Mouse (Mus musculus): ENCODE measurements around the gene Slc20a1. TPM values are rescaled to one million over a fixed set of nuclear protein-coding genes. Genes with fewer than 3 reads are reported as not detected.

Gene Slc20a1
- 31.1 TPM for polyA plus RNA-seq (2014; fragmentation: Illumina TruSeq; extraction: RNeasy Lipid Tissue Mini Kit (QIAGEN cat#74804))

GRCm38 (mm10) chr2:129198436-129199327 is at the start of gene Slc20a1:
Gene Slc20a1 (plus strand): TSS chr2:129198764.

Other genes starting within 250 kb of the Slc20a1 start
- gene Zc3h6, start 231.4 kb upstream of the Slc20a1 start, polyA plus RNA-seq (2014; fragmentation: Illumina TruSeq; extraction: RNeasy Lipid Tissue Mini Kit (QIAGEN cat#74804)): 23.4 TPM
- 10.6 TPM for gene Gm10762, start 231.0 kb upstream of the Slc20a1 start, polyA plus RNA-seq (2014; fragmentation: Illumina TruSeq; extraction: RNeasy Lipid Tissue Mini Kit (QIAGEN cat#74804))
- not detected for gene Vinac1, start 150.6 kb upstream of the Slc20a1 start, polyA plus RNA-seq (2014; fragmentation: Illumina TruSeq; extraction: RNeasy Lipid Tissue Mini Kit (QIAGEN cat#74804))
- 19.1 TPM for gene Ttl, start 132.8 kb upstream of the Slc20a1 start, polyA plus RNA-seq (2014; fragmentation: Illumina TruSeq; extraction: RNeasy Lipid Tissue Mini Kit (QIAGEN cat#74804))
- 7.6 TPM for gene Polr1b, start 97.8 kb upstream of the Slc20a1 start, polyA plus RNA-seq (2014; fragmentation: Illumina TruSeq; extraction: RNeasy Lipid Tissue Mini Kit (QIAGEN cat#74804))
- 5.7 TPM for gene Chchd5, start 69.1 kb upstream of the Slc20a1 start, polyA plus RNA-seq (2014; fragmentation: Illumina TruSeq; extraction: RNeasy Lipid Tissue Mini Kit (QIAGEN cat#74804))
- 35.1 TPM for gene Ckap2l, start 98.4 kb downstream of the Slc20a1 start, polyA plus RNA-seq (2014; fragmentation: Illumina TruSeq; extraction: RNeasy Lipid Tissue Mini Kit (QIAGEN cat#74804))
- 2.3 TPM for gene Il1a, start 111.2 kb downstream of the Slc20a1 start, polyA plus RNA-seq (2014; fragmentation: Illumina TruSeq; extraction: RNeasy Lipid Tissue Mini Kit (QIAGEN cat#74804))
- 1.1 TPM for gene Il1b, start 172.4 kb downstream of the Slc20a1 start, polyA plus RNA-seq (2014; fragmentation: Illumina TruSeq; extraction: RNeasy Lipid Tissue Mini Kit (QIAGEN cat#74804))